Mouse (Mus musculus): Measurements from ENCODE around the gene Ppp1r12c.

Gene Ppp1r12c

GRCm38 (mm10) chr7:4431548-4431947 lies 69.9 kb downstream of the Ppp1r12c start:
- peak; percentile 78 for DNase-seq (ENCODE audit: low spot score)
